Mouse (Mus musculus) cerebellum, adult 2 months (tissue): ENCODE data around the gene Klk1b1.
"Not testable (repeated sequence)": the region's sequence is repeated elsewhere in the genome, so short reads cannot be mapped to it uniquely, and the experiment has no call there.

Source experiments
- CTCF ChIP-seq: fragments of 200-500 bp; IDR thresholded peaks from 2 replicates; pipeline ENCODE4 v1.5.1; 2011; ENCODE audit warnings: low read depth, mild to moderate bottlenecking, control low read depth, low read length, moderate library complexity, borderline replicate concordance; ENCODE audit not compliant: insufficient read depth
- POLR2A ChIP-seq: fragments of 200-500 bp; IDR thresholded peaks from 2 replicates; pipeline ENCODE4 v1.6.1; 2011; ENCODE audit warnings: low read length, control low read depth, borderline replicate concordance; ENCODE audit not compliant: insufficient read depth

- not testable (repeated sequence) for TF ChIP-seq CTCF, POLR2A
Measured at GRCm38 (mm10) chr7:43995577-43995976, 29.0 kb downstream of the Klk1b1 start, which contains the start of gene Klk1b11.
